Mouse (Mus musculus): ENCODE measurements around the gene Slc22a17.

DNA sequence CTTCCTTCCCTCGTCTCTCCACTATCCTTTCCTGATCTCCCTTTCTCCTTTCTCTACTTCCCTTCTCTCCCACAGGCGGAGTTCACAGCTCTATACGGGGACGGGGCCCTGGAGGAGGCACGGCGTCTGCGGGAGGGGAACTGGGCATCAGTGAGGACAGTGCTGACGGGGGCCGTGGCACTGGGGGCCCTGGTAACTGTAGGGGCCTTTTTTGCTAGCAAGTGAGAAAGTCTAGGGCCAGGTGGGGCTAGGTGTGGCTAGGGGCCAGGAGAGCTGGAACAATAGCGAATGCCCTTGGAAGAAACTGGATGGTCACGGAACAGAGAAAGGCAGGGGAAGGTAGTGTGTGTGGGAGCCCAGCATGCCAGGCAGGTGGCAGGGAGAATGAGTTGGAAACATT, 27.6 kb downstream of the Slc22a17 start:
- TF ChIP-seq MYOD1 (IDR thresholded peaks at IDR 0.05; ENCODE audit: control insufficient read depth, insufficient read length, low read depth) (no peak), USF1 (IDR thresholded peaks at IDR 0.05; ENCODE audit: low read depth) (no peak), MAX (IDR thresholded peaks at IDR 0.05) (no peak), CTCF (IDR thresholded peaks at IDR 0.05; ENCODE audit: control insufficient read depth, insufficient read depth, insufficient read length) (no peak), MYOG (IDR thresholded peaks at IDR 0.05; ENCODE audit: control insufficient read depth, extremely low read depth, insufficient read length) (no peak), CEBPB (IDR thresholded peaks at IDR 0.05; ENCODE audit: low read depth) (no peak), FOSL1 (IDR thresholded peaks at IDR 0.05; ENCODE audit: insufficient read depth, low read length, poor library complexity, severe bottlenecking) (no peak)
